Mouse (Mus musculus): ENCODE results near the gene Tbc1d30.

The Tbc1d30 gene

GRCm38 (mm10) chr10:121262206-121262605, 88.9 kb downstream of the Tbc1d30 start:
- no peak for DNase-seq

- DNase-seq, result no peak
Measured at GRCm38 (mm10) chr10:121261036-121261592, 90.0 kb downstream of the Tbc1d30 start.

GRCm38 (mm10) chr10:121256115-121256825, 94.8 kb downstream of the Tbc1d30 start:
- peak; percentile 26 for DNase-seq

- DNase-seq, result no peak
Measured at GRCm38 (mm10) chr10:121255465-121255864, 95.6 kb downstream of the Tbc1d30 start.

GRCm38 (mm10) chr10:121254343-121254742, 96.7 kb downstream of the Tbc1d30 start:
- DNase-seq, result no peak

GRCm38 (mm10) chr10:121252781-121253180, 98.3 kb downstream of the Tbc1d30 start:
- DNase-seq, result no peak

- DNase-seq, result no peak
Measured at GRCm38 (mm10) chr10:121251191-121251590, 99.9 kb downstream of the Tbc1d30 start.

- peak; percentile 47 for DNase-seq
Measured at GRCm38 (mm10) chr10:121249820-121250219, 101.3 kb downstream of the Tbc1d30 start.

GRCm38 (mm10) chr10:121247545-121247944, 103.5 kb downstream of the Tbc1d30 start:
- no peak for DNase-seq

GRCm38 (mm10) chr10:121246971-121247370, 104.1 kb downstream of the Tbc1d30 start:
- DNase-seq, result no peak

- no peak for DNase-seq
Measured at GRCm38 (mm10) chr10:121243373-121244207, 107.5 kb downstream of the Tbc1d30 start.

GRCm38 (mm10) chr10:121242596-121242995, 108.5 kb downstream of the Tbc1d30 start:
- peak; percentile 52 for DNase-seq

GRCm38 (mm10) chr10:121239065-121239464, 112.0 kb downstream of the Tbc1d30 start:
- no peak for DNase-seq

GRCm38 (mm10) chr10:121238551-121238950, 112.5 kb downstream of the Tbc1d30 start:
- DNase-seq, result no peak

- no peak for DNase-seq
Measured at GRCm38 (mm10) chr10:121237377-121237776, 113.7 kb downstream of the Tbc1d30 start.

GRCm38 (mm10) chr10:121235167-121235824, 115.8 kb downstream of the Tbc1d30 start:
- DNase-seq, result no peak

- DNase-seq, result no peak
Measured at GRCm38 (mm10) chr10:121234476-121234875, 116.6 kb downstream of the Tbc1d30 start.

- DNase-seq, result no peak
Measured at GRCm38 (mm10) chr10:121228422-121228953, 122.6 kb downstream of the Tbc1d30 start.

GRCm38 (mm10) chr10:121227988-121228409, 123.1 kb downstream of the Tbc1d30 start:
- DNase-seq, result no peak

GRCm38 (mm10) chr10:121227403-121227802, 123.7 kb downstream of the Tbc1d30 start:
- DNase-seq, result no peak

- DNase-seq, result no peak
Measured at GRCm38 (mm10) chr10:121225636-121226035, 125.4 kb downstream of the Tbc1d30 start.

GRCm38 (mm10) chr10:121222881-121223280, 128.2 kb downstream of the Tbc1d30 start:
- DNase-seq, result no peak

- no peak for DNase-seq
Measured at GRCm38 (mm10) chr10:121218616-121219015, 132.5 kb downstream of the Tbc1d30 start.

Data from kidney, adult 11 months (tissue).